Mouse (Mus musculus): ENCODE measurements around the gene Trex1. TPM values are rescaled to one million over a fixed set of nuclear protein-coding genes. Genes with fewer than 3 reads are reported as not detected.

Gene Trex1
- polyA plus RNA-seq, 2 experiments, result 5.0 to 12.0 TPM

GRCm38 (mm10) chr9:109030312-109030711 lies 29.2 kb downstream of the Trex1 start:
- Histone ChIP-seq H3K9ac (replicated peaks) (no peak overlapping the region), H3K27ac (no peak overlapping the region), H3K4me3 (ENCODE audit: insufficient read depth in 1 of 2, low read depth in 2 of 2, low read length in 2 of 2) (no peak overlapping the region), H3K4me1 (replicated peaks; ENCODE audit: control insufficient read depth in 2 of 2, insufficient read depth in 2 of 2, low read length in 1 of 2) (peaks cover 2 to 9% of the 10 kb centered on the region in 2 experiments; a peak in 3 of 4 replicates), H3K4me2 (ENCODE audit: low read depth) (no peak overlapping the region), H3K36me3 (replicated peaks; ENCODE audit: control insufficient read depth, insufficient read depth, low read depth) (no peaks in the 10 kb centered on the region), H3K9me3 (ENCODE audit: control insufficient read depth, low read length) (no peaks in the 10 kb centered on the region), H3K27me3 (ENCODE audit: control insufficient read depth, insufficient read depth, low read length) (no peaks in the 10 kb centered on the region)
- 46% methylated on average over 3 of the region's 3 CpGs for WGBS (ENCODE audit: insufficient replicate concordance)
- no peak for TF ChIP-seq CTCF (IDR thresholded peaks at IDR 0.05; ENCODE audit: low read depth)
- no peak for TF ChIP-seq EP300 (IDR thresholded peaks at IDR 0.05; ENCODE audit: low read depth)
- ATAC-seq (ENCODE audit: insufficient read depth), result no peak
- no peak for DNase-seq (ENCODE audit: low read depth in 3 of 3, low spot score in 3 of 3)

GRCm38 (mm10) chr9:109028919-109029318 lies 30.6 kb downstream of the Trex1 start:
- TF ChIP-seq CTCF (IDR thresholded peaks at IDR 0.05; ENCODE audit: low read depth) (no peak), EP300 (IDR thresholded peaks at IDR 0.05; ENCODE audit: low read depth) (no peak)
- Histone ChIP-seq H3K4me1 (replicated peaks; ENCODE audit: control insufficient read depth in 2 of 2, insufficient read depth in 2 of 2, low read length in 1 of 2) (peaks cover 2 to 9% of the 10 kb centered on the region in 2 experiments; a peak in 3 of 4 replicates), H3K4me2 (ENCODE audit: low read depth) (no peak overlapping the region), H3K9ac (replicated peaks) (no peak overlapping the region), H3K27ac (no peak overlapping the region), H3K4me3 (ENCODE audit: insufficient read depth in 1 of 2, low read depth in 2 of 2, low read length in 2 of 2) (no peak overlapping the region), H3K36me3 (replicated peaks; ENCODE audit: control insufficient read depth, insufficient read depth, low read depth) (no peaks in the 10 kb centered on the region), H3K27me3 (ENCODE audit: control insufficient read depth, insufficient read depth, low read length) (no peaks in the 10 kb centered on the region), H3K9me3 (ENCODE audit: control insufficient read depth, low read length) (no peaks in the 10 kb centered on the region)
- no peak for DNase-seq (ENCODE audit: low read depth in 3 of 3, low spot score in 3 of 3)
- no peak for ATAC-seq (ENCODE audit: insufficient read depth)
- 58% methylated on average over 5 of the region's 5 CpGs for WGBS (ENCODE audit: insufficient replicate concordance)

- Histone ChIP-seq H3K27me3 (ENCODE audit: control insufficient read depth, insufficient read depth, low read length) (no peaks in the 10 kb centered on the region), H3K4me3 (ENCODE audit: insufficient read depth in 1 of 2, low read depth in 2 of 2, low read length in 2 of 2) (no peak overlapping the region), H3K36me3 (replicated peaks; ENCODE audit: control insufficient read depth, insufficient read depth, low read depth) (no peaks in the 10 kb centered on the region), H3K4me1 (replicated peaks; ENCODE audit: control insufficient read depth in 2 of 2, insufficient read depth in 2 of 2, low read length in 1 of 2) (peaks cover 2 to 9% of the 10 kb centered on the region in 2 experiments; a peak in 3 of 4 replicates), H3K9me3 (ENCODE audit: control insufficient read depth, low read length) (no peaks in the 10 kb centered on the region), H3K4me2 (ENCODE audit: low read depth) (no peak overlapping the region), H3K9ac (replicated peaks) (no peak overlapping the region), H3K27ac (no peak overlapping the region)
- DNase-seq (ENCODE audit: low read depth in 3 of 3, low spot score in 3 of 3) (no peak), ATAC-seq (ENCODE audit: insufficient read depth) (no peak)
- WGBS (ENCODE audit: insufficient replicate concordance), result 70% methylated on average over 3 of the region's 3 CpGs
- TF ChIP-seq EP300 (IDR thresholded peaks at IDR 0.05; ENCODE audit: low read depth) (no peak), CTCF (IDR thresholded peaks at IDR 0.05; ENCODE audit: low read depth) (no peak)
Observed at GRCm38 (mm10) chr9:109028421-109028820, 31.1 kb downstream of the Trex1 start.

DNA sequence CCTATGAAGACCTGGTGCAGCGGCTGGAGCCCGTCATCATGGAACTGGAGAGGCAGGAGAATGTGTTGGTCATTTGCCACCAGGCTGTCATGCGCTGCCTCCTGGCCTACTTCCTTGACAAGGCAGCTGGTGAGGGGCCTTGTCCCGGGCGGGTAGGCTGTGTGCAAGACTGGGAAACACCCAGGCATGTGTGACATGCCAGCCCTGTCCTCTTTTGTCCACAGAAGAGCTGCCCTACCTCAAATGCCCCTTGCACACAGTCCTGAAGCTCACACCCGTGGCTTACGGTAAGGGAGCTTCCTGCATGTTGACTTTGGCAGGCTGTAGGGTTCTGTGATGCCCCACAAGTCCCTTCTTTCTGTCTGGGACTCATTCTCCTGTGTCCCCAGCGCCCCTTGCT lies 32.0 kb downstream of the Trex1 start:
- no peaks in the 10 kb centered on the region for H3K27me3 ChIP-seq (ENCODE audit: control insufficient read depth, insufficient read depth, low read length)
- no peak overlapping the region for H3K27ac ChIP-seq
- no peak for DNase-seq (ENCODE audit: low read depth in 3 of 3, low spot score in 3 of 3)
- H3K9ac ChIP-seq (replicated peaks), result no peak overlapping the region
- WGBS (ENCODE audit: insufficient replicate concordance), result 60% methylated on average over 8 of the region's 8 CpGs
- H3K4me1 ChIP-seq (replicated peaks; ENCODE audit: control insufficient read depth in 2 of 2, insufficient read depth in 2 of 2, low read length in 1 of 2), result peaks cover under 1 to 4% of the 10 kb centered on the region in 2 experiments; a peak in 2 of 4 replicates
- H3K4me2 ChIP-seq (ENCODE audit: low read depth), result no peak overlapping the region
- H3K36me3 ChIP-seq (replicated peaks; ENCODE audit: control insufficient read depth, insufficient read depth, low read depth), result no peaks in the 10 kb centered on the region
- ATAC-seq (ENCODE audit: insufficient read depth), result no peak
- TF ChIP-seq EP300 (IDR thresholded peaks at IDR 0.05; ENCODE audit: low read depth), result no peak
- no peak for TF ChIP-seq CTCF (IDR thresholded peaks at IDR 0.05; ENCODE audit: low read depth)
- no peaks in the 10 kb centered on the region for H3K9me3 ChIP-seq (ENCODE audit: control insufficient read depth, low read length)
- H3K4me3 ChIP-seq (ENCODE audit: insufficient read depth in 1 of 2, low read depth in 2 of 2, low read length in 2 of 2), result no peak overlapping the region

DNA sequence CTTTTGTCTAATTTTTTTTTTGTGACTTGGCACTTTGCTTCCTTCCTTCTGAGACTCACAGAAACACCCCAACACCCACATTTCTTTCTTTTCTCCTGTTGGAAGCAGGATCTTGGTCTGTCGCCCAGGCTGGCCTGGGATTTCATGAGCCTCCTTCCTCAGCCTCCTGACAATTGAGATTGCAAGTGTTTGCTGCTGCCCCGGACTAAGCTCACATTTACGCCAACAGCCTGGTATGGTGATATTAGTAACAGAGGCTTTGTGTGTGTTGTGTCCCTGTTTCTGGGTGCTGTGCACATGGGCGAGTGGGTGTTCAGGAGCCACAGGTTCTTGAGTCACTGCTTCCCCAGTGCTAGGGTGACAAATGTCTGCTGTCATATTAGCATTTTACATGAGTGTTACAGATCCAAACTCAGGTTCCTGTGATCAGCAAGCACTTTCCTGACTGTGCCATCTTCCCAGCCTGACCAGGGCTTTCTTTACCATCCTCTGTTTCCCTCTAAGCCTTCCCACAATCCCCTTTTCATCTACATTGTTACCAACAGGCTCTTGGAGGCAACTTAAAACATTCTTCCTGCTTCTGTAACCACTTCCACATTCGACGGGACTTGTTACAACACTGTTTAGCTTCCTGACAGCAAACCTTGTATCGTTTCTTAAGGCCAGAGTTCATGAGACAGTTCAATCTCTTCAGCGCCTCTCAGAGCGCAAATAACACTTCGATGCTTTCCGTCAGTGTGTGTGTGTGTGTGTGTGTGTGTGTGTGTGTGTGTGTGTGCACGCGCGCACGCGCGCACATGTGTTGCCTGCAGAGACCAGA lies 36.5 kb downstream of the Trex1 start:
- no peaks in the 10 kb centered on the region for H3K27me3 ChIP-seq (ENCODE audit: control insufficient read depth, insufficient read depth, low read length)
- TF ChIP-seq EP300 (IDR thresholded peaks at IDR 0.05; ENCODE audit: low read depth) (no peak), CTCF (IDR thresholded peaks at IDR 0.05; ENCODE audit: low read depth) (no peak)
- 59% methylated on average over 17 of the region's 17 CpGs for WGBS (ENCODE audit: insufficient replicate concordance)
- H3K4me2 ChIP-seq (ENCODE audit: low read depth), result no peak overlapping the region
- H3K27ac ChIP-seq, result no peak overlapping the region
- no peaks in the 10 kb centered on the region for H3K36me3 ChIP-seq (replicated peaks; ENCODE audit: control insufficient read depth, insufficient read depth, low read depth)
- ATAC-seq (ENCODE audit: insufficient read depth), result no peak
- H3K9me3 ChIP-seq (ENCODE audit: control insufficient read depth, low read length), result no peaks in the 10 kb centered on the region
- DNase-seq (ENCODE audit: low read depth in 3 of 3, low spot score in 3 of 3), result no peak
- H3K4me1 ChIP-seq (replicated peaks; ENCODE audit: control insufficient read depth in 2 of 2, insufficient read depth in 2 of 2, low read length in 1 of 2), result 0 out of 4 replicates have a peak, but pooled peaks cover 0 to 2% of the 10 kb centered on the region in 2 experiments
- no peak overlapping the region for H3K9ac ChIP-seq (replicated peaks)
- H3K4me3 ChIP-seq (ENCODE audit: insufficient read depth in 1 of 2, low read depth in 2 of 2, low read length in 2 of 2), result no peak overlapping the region
